Mouse (Mus musculus) layer of hippocampus, adult 11-12 months (tissue): ENCODE results near the gene Scnn1a.

ENCODE experiments used
- DNase-seq: peaks from one replicate; pipeline ENCODE4 v3.0.0; 2022; ENCODE audit warnings: low spot score

Scnn1a gene

GRCm38 (mm10) chr6:125363021-125363420 lies 42.6 kb downstream of the Scnn1a start:
- no peak for DNase-seq

GRCm38 (mm10) chr6:125363451-125364242 lies 43.2 kb downstream of the Scnn1a start:
- DNase-seq: no peak

- DNase-seq: no peak
These were observed 44.0 kb downstream of the Scnn1a start for GRCm38 (mm10) chr6:125364448-125364847.

- DNase-seq: no peak
These were observed 45.1 kb downstream of the Scnn1a start for GRCm38 (mm10) chr6:125365522-125365921.

- no peak for DNase-seq
These were observed 45.7 kb downstream of the Scnn1a start for GRCm38 (mm10) chr6:125366133-125366532.

- no peak for DNase-seq
These were observed 47.4 kb downstream of the Scnn1a start for GRCm38 (mm10) chr6:125367758-125368371.

GRCm38 (mm10) chr6:125377042-125377441 lies 56.6 kb downstream of the Scnn1a start:
- no peak for DNase-seq

GRCm38 (mm10) chr6:125377582-125378451 lies 57.4 kb downstream of the Scnn1a start:
- no peak for DNase-seq

GRCm38 (mm10) chr6:125378621-125379020 lies 58.2 kb downstream of the Scnn1a start:
- no peak for DNase-seq

- no peak for DNase-seq
These were observed 59.3 kb downstream of the Scnn1a start for GRCm38 (mm10) chr6:125379781-125380180.

GRCm38 (mm10) chr6:125380372-125381360 lies 60.2 kb downstream of the Scnn1a start, which contains the start of gene Plekhg6:
Plekhg6 (minus strand) TSS chr6:125380793.
- DNase-seq: no peak

GRCm38 (mm10) chr6:125382024-125382423 lies 61.6 kb downstream of the Scnn1a start:
- DNase-seq: no peak

GRCm38 (mm10) chr6:125385066-125385974 lies 64.9 kb downstream of the Scnn1a start:
- DNase-seq: no peak

- DNase-seq: no peak
These were observed 65.6 kb downstream of the Scnn1a start for GRCm38 (mm10) chr6:125386080-125386479.

- no peak for DNase-seq
These were observed 69.4 kb downstream of the Scnn1a start for GRCm38 (mm10) chr6:125389853-125390252.
